Mouse (Mus musculus) bone marrow, adult 2 months (tissue): ENCODE data around the gene Akap2.

Experiments
- CTCF ChIP-seq: fragments of 200-500 bp; IDR thresholded peaks from 2 replicates; pipeline ENCODE4 v1.5.1; 2011; ENCODE audit warnings: low read length, control low read depth; ENCODE audit not compliant: control insufficient read depth, insufficient read depth
- POLR2A ChIP-seq: fragments of 200-500 bp; IDR thresholded peaks from 2 replicates; pipeline ENCODE4 v1.6.1; 2011; ENCODE audit warnings: low read depth, mild to moderate bottlenecking, control low read depth, low read length, borderline replicate concordance; ENCODE audit not compliant: control insufficient read depth

GRCm38 (mm10) chr4:57730047-57730446 lies 12.6 kb downstream of the Akap2 start:
- TF ChIP-seq CTCF: no peak
- TF ChIP-seq POLR2A: no peak
